Mouse (Mus musculus) left cerebral cortex, postnatal 4 days (tissue): ENCODE measurements around the gene H2afj. TPM values are rescaled to one million over a fixed set of nuclear protein-coding genes. Genes with fewer than 3 reads are reported as not detected.
"Not testable (repeated sequence)": the region's sequence is repeated elsewhere in the genome, so short reads cannot be mapped to it uniquely, and the experiment has no call there.

ENCODE experiments used
- DNase-seq: peaks from one replicate; pipeline ENCODE4 v3.0.0-alpha.2; 2022
- intact Hi-C: fragments of 180-260 bp; cut with DNase I; formaldehyde crosslinking; loops from one replicate; pipeline ENCODE4 v1.15.1; 2025
- total RNA-seq, 2 experiments: library from RNA; stranded (reverse); gene quantifications; 2 replicates each; pipeline ENCODE4 v1.2.3; 2021

Gene H2afj
- total RNA-seq = 10 to 100 TPM; 49.9 to 51.7 TPM

GRCm38 (mm10) chr6:136808014-136808417 lies at the start of gene H2afj:
TSS of gene H2afj (plus strand) at chr6:136808244.
- DNase-seq = peak; percentile 97
- intact Hi-C loops = no loop called here

DNA sequence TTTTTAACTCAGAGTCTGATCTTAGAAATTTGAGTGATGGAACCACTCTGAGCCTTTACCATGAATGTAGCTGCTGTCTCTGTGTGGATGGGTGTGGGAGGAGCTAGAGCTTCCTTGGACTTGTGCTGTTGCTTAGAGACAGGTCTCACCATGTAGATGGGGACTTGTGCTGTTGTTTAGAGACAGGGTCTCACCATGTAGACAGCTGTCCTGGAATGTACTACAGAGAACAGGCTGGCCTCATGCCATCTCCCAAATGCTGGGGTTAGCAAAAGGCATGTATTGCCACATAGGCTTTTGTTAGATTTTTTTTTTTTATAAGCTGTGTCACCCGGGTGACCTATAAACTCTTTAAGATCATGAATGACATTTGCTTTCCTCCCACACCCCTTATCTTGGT lies 44.1 kb upstream of the H2afj start:
- intact Hi-C loops = no loop called here
- DNase-seq = no peak

- intact Hi-C loops = no loop called here
- DNase-seq = no peak
Measured at GRCm38 (mm10) chr6:136769143-136769542, 38.9 kb upstream of the H2afj start.

GRCm38 (mm10) chr6:136769859-136770258 lies 38.2 kb upstream of the H2afj start:
- intact Hi-C loops = no loop called here
- no peak for DNase-seq

GRCm38 (mm10) chr6:136776392-136776791 lies 31.7 kb upstream of the H2afj start:
- DNase-seq = no peak
- intact Hi-C loops = no loop called here

GRCm38 (mm10) chr6:136781377-136781986 lies 26.6 kb upstream of the H2afj start, which contains the start of gene Gucy2c:
TSS of gene Gucy2c (minus strand) at chr6:136781765.
- no peak for DNase-seq
- intact Hi-C loops = no loop called here

DNA sequence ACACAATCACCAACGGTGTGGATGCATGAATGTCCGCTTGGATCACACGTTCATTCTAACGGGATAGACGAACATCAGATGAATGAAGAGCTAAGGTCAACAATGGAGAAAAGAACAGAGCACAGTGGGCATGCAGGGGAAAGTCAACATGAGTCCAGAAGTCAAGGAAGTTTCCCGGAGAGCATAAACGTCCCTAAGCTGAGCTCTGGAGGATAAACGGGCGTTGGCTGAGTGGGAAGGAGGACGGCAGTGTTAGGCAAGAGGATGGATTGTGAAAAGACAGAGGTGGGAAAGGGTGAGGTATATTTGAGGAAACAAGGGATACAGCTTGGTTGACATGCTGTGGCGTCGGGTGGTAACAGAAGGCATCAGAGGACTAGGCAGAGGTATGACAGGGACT lies 25.9 kb upstream of the H2afj start:
- no peak for DNase-seq
- intact Hi-C loops = no loop called here

- DNase-seq = no peak
- intact Hi-C loops = no loop called here
Measured at GRCm38 (mm10) chr6:136782761-136783160, 25.3 kb upstream of the H2afj start.

- peak; percentile 24 for DNase-seq
- intact Hi-C loops = no loop called here
Measured at GRCm38 (mm10) chr6:136789391-136789971, 18.6 kb upstream of the H2afj start.

- intact Hi-C loops = no loop called here
- no peak for DNase-seq
Measured at GRCm38 (mm10) chr6:136792884-136793758, 14.9 kb upstream of the H2afj start.

DNA sequence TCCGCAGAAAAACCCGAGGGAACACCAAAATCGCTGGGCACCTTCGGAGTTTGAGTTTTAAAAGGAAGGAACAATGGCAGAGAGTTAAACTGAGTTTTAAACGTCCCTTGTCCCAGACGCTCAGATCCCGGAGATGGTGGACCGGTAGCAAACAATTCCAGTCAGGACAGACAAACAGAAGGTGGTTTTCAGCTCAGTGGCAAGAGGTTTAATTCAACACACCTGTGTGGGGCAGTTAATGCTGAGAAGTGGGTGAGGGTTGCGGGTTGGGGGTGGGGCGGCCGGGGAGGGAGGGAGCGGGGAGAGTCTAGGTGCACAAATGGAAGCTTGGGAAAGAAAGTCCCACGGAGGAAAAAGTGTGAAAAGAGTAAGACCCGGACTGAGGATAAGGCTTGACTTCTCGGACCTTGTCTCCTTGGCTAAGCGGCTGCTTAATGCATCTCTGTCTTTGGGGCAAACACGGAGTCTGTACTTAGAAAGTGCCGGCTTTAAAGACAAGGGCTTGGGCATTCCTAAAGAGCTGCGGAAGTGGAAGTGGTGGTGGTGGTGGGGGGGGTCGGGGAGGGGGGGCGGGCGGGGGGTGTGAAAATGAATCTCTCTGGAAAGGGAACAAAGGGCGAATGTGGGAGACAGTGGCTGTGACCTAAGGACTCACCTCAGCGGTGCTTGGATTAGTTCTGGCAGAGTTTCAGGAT lies 14.1 kb upstream of the H2afj start:
- intact Hi-C loops = no loop called here
- no peak for DNase-seq

- intact Hi-C loops = no loop called here
Measured at GRCm38 (mm10) chr6:136795110-136795509, 12.9 kb upstream of the H2afj start.

GRCm38 (mm10) chr6:136795850-136796249 lies 12.2 kb upstream of the H2afj start:
- intact Hi-C loops = no loop called here
- no peak for DNase-seq

More at GRCm38 (mm10) chr6:136795110-136795509, 12.9 kb upstream of the H2afj start:
- DNase-seq = no peak

DNA sequence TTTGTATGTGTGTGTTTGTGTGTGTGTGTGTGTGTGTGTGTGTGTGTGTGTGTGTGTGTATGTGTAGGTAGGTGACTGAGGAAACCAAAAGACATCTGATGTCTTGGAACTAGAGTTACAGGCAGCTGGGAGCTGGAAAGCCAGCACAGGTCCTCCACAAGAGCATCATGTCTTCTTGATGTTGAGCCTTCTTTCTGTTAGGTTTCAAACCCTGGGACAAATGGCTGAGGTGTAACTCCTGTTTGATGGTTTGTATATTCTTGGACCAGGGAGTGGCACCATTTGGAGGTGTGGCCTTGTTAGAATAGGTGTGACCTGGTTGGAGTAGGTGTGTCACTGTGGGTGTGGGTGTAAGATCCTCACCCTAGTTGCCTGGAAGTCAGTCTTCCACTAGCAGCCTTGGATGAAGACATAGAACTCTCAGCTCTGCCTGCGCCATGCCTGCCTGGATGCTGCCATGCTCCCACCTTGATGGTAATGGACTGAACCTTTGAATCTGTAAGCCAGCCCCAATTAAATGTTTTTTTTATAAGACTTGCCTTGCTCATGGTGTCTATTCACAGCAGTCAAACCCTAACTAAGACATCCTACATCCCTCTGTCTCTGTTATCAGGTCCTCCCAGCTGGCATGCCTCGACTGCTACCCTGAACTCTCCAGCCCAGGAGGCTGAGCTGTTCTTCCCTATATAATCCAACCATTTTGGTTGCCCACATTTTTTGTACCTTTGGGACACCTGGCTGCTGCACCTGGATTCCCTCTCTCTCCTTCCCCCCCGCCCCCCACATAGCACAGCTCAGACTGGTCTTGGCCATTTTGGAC lies 10.0 kb upstream of the H2afj start:
- intact Hi-C loops, DNase-seq: not testable (repeated sequence)

- intact Hi-C loops = no loop called here
- no peak for DNase-seq
Measured at GRCm38 (mm10) chr6:136800710-136801109, 7.3 kb upstream of the H2afj start.

- intact Hi-C loops = no loop called here
Measured at GRCm38 (mm10) chr6:136801274-136801673, 6.8 kb upstream of the H2afj start.

DNA sequence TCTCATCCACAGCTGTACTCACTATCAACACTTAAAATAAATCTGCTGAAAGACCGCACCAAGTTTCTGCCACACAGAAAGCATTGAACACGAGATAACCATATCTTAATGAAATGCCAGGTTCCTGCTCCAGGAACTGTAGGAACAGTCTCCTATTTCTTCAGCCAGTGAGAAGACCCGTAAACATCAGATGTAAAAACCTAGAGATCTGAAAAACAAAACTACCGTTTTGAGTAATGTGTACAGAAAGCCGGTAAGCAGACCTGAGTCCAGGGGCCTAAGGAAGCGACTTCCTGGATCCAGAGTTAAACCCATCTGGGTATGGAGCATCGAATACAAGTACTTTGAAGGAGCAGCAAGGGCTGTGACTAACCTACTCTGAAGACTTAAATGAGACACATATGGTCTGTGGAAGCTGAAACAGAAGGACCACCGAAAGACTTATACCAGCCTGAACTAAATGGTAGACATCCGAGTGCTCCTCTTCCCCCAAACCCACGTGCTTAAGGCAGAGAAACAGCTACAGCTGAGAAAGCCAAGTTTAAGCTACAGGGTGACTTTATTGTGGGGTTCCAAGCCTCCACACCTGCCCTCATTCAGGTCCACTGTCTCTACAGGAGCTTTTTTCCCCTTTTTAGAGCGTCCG lies 4.8 kb upstream of the H2afj start:
- DNase-seq = no peak
- intact Hi-C loops = no loop called here

More at GRCm38 (mm10) chr6:136801274-136801673, 6.8 kb upstream of the H2afj start:
- DNase-seq = no peak

DNA sequence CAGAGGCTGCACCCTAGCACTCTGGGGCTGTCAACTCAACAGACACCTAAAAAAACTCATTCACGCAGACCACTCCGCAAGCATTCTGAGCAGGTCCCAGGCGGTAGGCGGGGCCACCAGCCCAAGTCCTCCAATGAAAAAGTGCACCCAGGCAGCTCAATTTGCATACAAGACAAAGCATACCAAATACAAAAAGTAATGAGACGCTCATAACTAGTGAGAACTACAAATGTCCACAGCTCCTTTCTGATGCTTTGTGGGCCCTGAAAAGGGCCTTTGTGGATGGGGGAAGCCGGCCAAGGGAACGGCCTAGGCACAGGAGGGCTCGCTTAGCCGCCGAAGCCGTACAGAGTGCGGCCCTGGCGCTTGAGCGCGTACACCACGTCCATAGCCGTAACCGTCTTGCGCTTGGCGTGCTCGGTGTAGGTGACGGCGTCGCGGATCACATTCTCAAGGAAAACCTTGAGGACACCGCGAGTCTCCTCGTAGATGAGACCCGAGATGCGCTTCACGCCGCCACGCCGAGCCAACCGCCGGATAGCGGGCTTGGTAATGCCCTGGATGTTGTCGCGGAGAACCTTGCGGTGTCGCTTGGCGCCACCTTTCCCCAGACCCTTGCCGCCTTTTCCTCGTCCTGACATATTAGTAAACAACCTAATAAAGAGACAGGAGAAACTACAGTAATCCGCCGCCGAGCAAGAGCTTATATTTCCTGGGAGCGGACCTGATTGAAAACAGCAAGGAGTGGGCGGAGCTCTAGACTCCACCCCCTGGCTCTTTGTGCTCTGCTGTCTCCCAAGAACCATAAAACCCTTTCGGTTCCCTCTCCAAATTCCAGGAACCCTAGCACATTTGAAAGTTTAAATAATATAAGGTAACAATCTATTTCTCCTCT lies 4.1 kb upstream of the H2afj start, which contains the start of gene Hist4h4:
Hist4h4 (minus strand) TSS at position 677 of the 895 bp plus-strand sequence.
- intact Hi-C loops = no loop called here
- peak; percentile 93 for DNase-seq
